Mouse (Mus musculus) cerebellum, adult 9-11 months (tissue): ENCODE data around the gene Ccdc191.

Experiments used
- DNase-seq: peaks from one replicate; pipeline ENCODE4 v3.0.0; 2022

Ccdc191 gene

DNA sequence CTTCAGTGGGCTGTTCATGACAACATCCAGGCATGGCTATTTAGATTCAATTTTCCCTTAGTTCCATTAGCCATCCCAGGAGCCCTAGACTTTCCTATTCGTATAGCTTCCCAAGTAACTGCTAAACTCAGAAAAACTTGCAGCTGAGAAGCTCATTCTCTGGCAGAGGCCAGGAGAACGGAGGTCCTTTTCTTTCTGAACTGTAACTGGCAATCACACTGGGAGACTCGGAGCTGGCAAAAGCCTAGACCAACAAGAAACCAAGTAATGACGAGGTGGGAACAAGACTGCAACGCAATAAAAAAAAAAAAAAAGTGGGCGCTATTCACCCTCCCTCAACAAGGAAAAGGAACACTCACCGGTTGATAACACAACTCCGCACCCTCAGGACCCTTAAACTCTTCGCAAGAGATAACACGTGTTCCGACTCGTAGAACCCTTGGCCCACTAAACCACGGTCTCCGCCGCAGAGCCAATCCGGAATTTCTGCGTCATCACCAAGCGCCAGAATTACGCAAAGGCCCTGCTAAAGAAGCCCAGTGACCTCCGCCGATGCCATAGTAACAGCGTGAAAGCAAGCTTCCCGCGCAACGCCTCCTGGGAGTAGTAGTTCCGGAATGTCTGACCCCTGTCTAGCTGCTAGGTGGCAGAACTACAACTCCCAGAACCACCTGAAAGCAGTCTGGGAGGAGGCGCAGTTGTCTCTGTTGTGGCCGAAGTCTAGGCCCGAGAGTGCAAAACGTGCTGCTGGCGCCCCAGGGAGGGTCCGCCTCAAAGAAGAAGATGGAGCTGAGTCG, at the start of gene Ccdc191:
Gene Ccdc191 (plus strand): TSS at position 593 of the 797 bp plus-strand sequence.
- peak; percentile 100 for DNase-seq

DNA sequence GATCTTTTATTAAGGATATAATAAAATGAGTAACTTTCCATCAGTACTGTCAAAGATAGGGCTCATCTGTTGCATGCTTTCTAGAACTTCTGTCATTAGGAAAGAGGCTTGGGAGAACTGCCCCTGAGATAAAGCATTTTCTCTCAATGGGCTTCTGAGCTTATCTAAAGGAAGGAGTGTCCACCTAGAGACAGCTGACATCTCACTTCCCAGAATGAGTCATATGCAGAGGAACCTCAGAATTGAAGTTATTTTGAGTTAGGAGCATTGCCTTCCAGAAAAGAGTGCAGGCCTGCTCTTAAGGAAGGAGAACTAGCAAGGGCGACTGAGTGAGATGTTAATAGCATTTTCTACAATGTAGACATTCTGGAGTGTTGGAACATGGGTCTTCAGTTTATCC, 48.4 kb upstream of the Ccdc191 start:
- DNase-seq, result no peak

DNA sequence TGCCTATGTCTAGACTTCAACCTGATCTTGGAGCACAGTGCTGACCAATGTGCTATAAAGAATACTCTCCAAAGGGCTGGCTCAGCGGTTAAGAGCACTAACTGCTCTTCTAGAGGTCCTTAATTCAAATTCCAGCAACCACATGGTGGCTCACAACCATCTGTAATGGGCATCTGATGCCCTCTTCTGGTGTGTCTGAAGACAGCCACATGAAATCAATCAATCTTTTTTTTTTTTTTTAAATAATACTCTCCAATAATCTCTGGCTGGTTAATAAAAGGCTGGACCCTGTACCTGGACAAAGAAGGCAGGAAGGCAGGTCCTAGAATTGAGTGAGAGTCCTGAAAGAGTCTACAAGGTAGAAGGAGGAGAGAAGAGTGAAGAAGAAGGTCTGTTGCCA, 39.8 kb upstream of the Ccdc191 start:
- DNase-seq, result no peak

DNA sequence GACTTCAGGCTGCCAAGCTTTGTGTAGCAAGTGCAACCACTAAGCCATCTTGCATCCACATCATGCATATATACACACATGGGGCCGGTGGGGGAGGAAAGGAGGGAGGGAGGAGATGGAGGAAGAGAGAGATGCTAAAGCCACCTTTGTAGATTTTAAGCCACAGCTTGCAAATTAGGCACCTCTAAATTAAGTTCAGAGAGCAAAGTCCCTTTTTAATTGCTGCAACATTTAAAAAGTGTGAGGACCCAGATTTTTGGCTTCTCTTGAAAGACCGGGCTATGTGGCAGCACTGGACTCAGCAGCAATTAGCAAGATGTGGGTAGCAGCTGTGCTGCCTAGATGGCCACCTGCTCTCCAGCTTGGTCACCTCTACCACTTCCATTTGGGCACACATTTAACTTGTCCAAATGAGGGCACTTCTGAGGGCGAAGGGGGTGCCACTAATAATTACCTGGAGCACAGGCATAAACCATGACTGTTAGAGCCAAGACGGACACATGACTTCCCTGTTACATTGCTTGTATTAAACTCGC, 30.6 kb upstream of the Ccdc191 start:
- no peak for DNase-seq

DNA sequence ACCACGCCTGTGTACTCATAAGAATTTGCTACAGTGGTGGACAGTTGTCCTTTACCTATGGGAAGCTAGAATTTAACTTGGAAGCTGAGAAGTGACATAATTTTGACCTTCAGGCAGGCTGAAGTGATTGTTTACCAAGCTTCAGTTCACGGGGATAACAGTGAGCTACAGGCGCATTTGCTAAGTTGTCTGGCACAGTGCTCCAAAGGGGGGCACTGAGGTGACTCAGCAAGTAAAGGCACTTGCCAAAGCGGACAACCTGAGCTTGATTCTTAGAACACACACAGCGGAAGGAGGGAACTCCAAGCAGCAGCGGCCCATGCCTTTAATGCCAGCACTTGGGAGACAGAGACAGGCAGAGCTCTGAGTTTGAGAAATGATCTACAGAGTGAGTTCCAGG, 29.0 kb upstream of the Ccdc191 start:
- no peak for DNase-seq

DNA sequence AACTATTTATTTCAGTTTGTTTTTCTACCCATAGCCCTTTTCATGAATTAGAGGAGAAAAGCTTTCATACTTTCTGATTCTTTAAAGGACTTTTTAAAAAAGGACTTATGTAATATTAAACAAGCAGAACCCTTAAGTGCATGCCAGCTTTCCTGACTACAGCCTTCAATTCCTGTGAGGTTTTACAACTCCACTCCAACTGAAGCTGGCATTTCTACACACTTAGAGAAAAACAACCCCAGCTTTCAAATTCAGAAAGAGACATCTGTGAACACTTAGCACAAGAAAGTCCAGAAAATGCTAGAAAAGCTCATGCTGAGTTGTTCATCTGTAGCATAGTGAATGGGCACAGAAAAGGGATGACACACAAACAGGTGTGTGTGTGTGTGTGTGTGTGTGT, 19.8 kb upstream of the Ccdc191 start:
- no peak for DNase-seq

DNA sequence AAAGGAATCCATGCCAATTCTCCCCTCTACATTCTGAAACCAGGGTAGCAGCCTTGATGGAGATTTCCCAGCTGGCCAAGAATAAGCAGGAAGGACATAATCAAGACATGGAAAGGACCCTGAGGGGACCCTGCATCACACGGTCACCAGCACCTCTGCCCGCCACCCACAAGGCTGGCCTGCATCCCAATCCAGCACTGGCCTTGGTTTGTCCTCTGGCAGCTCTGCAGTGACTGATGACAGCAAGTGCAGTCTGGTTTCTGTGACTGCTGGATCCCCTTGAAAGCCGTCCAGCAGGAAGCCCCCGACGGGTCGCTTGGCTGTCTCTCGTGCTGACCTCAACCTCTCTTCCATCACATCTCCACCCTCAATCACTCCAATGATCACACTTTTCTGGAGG, 18.2 kb upstream of the Ccdc191 start:
- DNase-seq, result no peak

DNA sequence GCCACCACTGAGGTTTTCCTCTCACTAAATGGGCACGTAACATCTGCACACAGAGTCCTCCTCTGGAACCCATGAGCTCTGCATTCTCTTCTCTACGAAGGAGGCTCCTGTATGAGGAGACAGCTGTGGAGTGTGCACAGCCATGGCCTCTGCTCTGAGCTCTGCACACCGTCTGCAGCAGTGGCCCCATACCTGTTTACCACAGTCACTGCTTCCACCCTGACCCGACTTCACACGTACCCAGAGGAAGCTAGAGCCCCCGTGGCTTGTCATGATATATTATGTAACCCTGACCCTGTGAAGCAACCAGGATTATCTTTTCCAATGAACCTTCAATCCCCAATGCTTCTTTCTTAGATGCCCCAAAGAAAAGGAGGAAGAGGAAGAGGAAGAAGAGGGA, 9.8 kb upstream of the Ccdc191 start:
- no peak for DNase-seq

DNA sequence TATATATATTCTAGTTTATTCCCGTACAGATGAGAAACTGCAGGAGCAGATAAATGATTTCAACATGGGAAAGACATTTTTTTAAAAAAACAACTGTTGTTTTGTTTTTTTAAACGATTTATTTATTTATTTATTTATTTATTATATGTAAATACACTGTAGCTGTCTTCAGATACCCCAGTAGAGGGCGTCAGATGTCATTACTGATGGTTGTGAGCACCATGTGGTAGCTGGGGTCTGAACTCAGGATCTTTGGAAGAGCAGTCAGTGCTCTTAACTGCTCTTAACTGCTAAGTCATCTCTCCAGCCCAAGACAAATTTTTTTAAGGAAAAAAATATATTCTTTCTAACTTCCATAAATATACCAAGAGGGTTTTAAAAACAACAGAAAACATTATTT, 8.0 kb upstream of the Ccdc191 start:
- no peak for DNase-seq

DNA sequence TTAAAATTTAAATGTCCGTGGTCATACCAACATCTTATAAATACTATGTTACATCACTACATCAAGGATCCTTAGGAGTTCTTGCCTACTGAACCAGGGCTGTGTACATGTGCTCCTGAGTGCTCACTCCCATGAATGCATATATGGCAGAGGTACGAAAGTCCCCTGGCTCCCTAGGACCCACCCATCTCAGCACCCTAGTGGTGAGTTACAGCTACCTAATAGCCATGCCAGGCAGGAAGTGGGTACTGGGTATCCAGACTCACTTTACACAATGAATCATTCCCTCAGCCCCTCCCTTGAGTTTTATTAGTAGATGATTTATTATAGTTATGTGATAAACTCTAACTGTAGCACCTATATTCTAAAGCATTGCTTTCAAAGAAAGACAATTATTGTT, 7.3 kb upstream of the Ccdc191 start:
- DNase-seq, result no peak

DNA sequence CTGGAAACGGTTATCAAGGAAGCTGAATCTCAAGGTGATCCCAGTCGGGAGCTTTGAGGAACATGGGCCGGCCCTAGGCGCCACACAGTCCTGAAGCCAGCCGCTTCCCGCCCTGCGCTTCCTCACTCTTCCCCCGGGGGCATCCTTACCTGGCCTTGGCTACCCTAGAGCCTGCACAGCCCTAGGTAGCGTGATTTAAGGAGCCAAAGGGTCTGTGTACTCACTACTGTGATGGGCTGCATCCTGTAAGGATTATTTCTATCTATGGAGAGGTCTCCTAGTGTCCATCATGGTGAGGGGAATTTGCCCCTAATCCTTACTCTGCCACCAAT, 371 bp downstream of the Ccdc191 start:
- no peak for DNase-seq

DNA sequence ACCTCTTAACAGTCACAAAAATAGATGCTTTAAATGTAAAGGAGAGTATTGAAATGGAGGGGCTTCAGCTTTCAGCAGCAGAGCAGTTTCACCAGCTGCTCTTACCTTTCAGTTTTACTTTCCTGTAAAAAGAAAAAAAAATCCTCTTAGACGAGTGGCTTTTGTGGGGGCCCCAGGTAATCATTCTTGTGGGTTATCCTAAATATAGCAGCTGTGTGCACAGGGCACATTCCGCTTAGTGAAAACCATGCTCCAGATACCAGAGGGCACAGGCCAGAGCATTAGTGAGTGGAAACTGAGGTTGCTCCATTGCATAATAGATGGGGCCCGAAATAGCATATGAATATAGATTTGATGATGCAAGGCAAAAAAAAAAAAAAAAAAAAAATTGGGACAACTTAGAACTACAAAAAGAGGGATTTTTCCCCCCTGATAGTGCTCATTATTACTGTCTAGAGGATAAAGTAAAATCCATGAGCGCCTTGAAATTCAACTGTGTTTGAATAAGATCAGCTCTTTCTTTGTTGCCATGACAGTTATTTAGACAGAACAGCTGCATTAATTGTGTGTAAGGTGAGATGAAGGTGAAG, 1.2 kb downstream of the Ccdc191 start:
- no peak for DNase-seq

DNA sequence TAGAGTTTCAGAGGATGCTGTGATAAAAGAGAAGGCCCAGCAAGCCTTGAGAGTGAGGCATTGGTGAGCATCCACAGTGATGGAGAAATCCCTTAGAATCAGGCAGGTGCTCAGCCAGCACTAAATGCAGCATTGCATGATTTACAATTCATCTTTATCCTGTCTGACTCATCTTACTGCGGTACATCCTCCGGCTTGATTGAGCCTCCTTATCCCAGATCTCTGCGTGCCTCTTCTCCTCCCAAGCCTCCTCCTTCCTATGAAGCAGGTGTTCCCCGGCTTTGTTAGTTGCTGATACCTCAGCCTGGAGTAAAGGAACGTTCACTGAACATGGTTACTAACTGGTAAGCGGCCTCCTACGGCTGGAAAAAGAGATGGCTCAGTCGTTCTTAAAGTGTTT, 4.9 kb downstream of the Ccdc191 start:
- DNase-seq, result no peak

DNA sequence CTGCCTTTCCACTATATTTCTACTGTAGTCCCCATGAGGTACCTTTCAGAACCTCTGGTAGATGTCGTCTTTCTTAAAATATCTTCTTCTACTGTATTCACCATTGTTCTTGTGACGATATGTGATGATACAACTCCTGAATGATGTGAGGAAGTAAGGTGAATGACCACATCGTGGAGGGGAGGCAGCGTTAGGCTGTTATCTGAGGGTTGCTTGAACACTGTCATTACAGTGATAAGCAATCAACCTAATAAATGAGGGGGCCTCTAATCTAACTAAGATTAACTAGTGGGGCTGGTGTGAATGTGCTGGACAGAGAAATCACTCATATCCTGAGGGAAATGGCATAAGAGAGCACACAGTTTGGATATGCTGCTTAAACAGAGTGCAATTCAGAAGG, 10.5 kb downstream of the Ccdc191 start:
- no peak for DNase-seq

DNA sequence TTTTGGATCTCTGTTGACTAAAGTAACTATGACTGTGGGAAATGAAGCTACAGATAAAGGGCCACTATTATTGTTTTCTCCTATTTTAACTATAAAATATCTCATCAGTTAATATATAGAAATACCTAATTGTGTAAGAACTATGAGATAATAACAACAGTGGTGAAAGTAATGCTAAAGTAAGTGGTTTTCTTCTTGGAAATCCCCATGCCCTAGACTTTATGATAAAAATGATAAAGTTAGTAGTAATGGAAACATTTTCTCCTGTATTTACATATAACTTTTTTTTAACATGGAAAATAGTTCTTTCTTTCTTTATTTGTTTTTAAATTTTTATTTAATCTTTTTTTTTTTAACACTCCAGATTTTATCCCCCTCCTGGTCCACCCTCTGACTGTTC, 11.0 kb downstream of the Ccdc191 start:
- no peak for DNase-seq

DNA sequence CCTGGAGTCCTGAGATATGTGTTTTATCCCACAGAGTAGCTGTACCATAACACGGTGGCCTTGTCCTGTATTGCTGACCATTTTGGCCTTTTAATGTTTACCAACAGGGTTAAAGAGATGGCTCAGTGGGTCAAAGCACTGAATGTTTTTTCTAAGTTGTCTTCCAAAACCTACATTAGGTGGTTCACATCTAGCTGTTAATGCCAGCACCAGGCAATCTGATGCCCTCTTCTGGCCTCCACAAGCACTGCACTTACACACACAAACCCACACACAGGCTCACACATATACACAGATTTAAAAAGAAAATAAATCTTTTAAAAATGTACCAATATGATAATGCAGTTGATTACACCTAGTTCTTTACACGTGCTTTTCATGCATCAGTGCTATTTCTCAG, 19.3 kb downstream of the Ccdc191 start:
- DNase-seq, result no peak

DNA sequence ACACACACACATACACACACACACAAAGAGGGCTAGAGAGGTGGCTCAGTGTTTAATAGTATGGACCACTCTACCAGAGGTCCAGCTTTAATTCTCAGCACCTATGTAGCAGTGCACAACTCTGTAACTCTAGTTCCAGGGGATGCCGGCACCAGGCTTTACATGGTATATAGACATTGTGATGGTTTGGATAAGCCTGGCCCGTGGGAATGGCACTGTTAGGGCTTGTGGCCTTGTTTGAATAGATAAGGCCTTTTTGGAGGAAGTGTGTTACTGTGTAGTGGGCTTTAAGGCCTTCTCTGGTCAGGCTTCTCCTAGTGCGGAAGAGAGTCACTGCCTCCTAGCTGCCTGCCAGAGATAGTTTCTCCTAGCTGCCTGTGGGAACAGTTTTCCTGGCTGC, 29.3 kb downstream of the Ccdc191 start:
- DNase-seq, result no peak

DNA sequence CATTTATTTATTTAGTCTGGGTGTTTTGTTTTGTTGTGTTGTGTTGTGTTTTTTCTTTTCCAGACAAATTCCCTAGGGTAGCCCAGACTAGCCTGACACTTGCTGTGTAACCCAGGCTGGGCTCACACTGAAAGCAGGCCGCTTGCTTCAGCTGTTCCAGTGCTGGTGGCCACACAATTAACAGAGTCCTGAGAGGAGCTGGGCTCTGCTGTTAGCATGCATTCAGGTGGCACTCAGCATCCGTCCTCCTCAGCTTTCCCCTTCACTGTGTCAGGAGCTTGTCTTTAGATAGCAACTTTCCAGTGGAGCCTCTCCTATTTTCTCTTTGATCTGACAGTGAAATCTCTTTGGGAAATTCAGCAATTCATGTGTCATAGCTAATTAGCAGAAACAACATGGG, 32.4 kb downstream of the Ccdc191 start:
- no peak for DNase-seq

DNA sequence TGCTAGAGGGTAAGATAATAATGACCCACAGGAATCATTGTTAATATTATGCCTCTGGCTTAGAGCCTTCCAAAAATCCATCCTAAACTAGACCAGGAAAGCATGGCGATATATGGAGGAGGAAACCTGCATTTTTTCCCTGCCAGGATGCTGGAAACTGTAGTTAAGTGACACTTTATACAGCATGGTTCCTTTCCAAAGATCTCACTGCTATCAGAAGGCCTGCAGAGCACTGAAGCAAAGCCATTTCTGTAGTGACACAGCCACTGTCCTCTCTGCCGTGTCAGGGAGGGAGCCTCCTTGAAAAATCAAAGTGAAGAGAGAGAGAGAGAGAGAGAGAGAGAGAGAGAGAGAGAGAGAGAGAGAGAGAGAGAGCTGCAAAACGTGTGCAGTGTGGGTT, 33.0 kb downstream of the Ccdc191 start:
- no peak for DNase-seq

DNA sequence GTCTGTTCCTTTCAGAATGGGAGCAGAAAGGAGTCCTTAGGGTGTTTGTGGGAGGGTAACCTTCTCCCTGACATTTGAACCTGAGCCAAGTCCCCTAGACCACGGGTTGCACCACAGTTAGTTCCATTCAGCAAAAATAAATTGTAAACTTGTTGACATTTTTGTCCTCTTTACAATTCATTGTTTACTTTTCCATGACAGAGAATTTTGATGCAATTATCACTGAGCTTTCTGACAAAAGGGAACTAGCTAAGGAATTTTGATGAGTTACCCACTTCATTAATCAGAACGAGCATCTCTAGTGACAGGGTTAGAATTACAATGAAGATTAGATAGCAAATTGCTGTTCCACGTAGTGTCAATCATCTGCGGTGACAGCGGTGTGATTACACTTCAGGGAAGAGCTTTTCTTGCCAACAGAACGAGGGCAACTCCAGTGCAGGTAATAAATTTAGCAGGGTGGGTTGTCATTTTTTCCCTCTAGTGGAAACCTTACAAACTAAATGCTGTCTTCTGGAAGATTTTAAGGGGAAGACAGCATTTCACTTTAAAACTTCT, 35.5 kb downstream of the Ccdc191 start:
- no peak for DNase-seq

DNA sequence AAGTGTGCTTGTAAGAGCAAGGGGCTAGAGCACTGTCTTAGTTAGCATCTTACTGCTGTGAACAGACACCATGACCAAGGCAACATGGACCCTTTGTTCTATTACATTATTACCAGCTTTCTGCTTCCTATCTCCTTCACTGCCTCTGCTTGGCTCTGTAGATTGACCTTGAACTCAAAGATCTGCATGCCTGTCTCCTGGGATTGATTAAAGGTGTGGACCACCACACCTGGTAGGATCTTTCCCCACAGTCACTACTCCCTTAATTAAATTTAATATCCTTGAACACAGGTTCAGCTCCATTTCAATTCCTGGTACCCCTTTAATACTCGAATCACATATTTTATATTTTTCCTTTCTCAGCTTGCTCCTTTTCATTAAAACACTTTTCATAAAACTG, 36.2 kb downstream of the Ccdc191 start:
- DNase-seq, result no peak

DNA sequence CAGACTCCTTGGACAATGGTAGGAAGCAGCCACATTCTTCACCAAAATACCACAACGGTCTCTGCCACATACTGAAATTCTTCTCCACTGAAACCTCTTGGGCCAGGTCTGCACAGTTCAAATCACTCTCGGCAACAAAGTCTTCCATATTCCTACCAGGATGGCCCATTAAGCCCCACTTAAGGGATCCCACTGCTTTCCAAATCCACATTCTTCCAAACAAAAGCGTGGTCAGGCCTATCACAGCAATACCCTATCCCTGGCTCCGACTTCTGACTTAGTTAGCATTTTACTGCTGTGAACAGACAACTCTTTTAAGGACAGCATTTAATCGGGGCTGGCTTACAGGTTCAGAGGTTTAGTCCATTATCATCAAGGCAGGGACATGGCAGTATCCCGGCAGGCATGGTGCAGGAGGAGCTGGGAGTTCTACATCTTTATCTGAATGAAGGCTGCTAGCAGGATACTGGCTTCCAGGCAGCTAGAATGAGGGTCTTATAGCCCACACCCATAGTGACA, 36.8 kb downstream of the Ccdc191 start, which contains the start of gene Qtrt2:
Gene Qtrt2 (minus strand): TSS at position 469 of the 519 bp plus-strand sequence.
- DNase-seq, result no peak

DNA sequence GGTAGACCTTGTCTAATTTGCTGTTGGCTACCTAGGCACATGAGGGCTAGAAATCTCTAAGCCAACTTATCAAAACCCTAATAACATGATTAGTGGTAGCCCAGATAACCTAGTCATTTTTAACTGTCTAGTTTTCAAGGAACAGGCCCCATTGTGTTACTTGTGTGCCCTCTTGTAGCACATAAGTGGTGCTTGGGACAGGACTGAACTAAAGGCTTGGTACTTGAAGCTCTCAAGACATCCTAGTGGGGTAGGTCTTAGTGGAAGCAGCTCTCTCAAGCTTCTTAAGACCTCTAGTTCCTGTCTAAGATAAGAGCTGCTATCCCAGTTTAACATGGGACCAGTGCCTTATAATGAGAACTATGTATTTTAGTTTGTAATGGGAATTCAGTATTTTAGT, 41.0 kb downstream of the Ccdc191 start:
- DNase-seq, result no peak

DNA sequence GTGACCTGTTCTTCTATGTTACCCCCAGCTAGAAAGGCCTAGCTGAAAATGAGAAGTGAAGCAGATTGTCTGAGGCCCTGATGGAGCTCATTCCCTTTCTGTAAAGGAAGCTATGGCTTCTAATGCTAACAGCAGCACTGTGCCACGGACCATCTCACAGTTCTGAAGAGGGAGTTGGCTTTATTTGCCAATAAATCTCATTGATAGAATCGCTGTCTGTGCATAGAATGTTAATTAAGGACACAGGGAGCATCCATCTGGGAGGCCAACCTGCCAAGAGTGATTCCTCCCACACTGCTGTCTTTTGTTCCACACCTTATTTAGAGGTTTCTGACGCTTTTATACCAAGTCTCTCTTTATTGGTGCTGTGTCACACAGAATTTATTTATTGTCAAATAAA, 41.9 kb downstream of the Ccdc191 start:
- DNase-seq, result no peak
